Mouse (Mus musculus) liver, postnatal 0 days (tissue): Measurements from ENCODE around the gene Rexo1. TPM values are rescaled to one million over a fixed set of nuclear protein-coding genes. Genes with fewer than 3 reads are reported as not detected.
"Not testable (repeated sequence)": the region's sequence is repeated elsewhere in the genome, so short reads cannot be mapped to it uniquely, and the experiment has no call there.

Source experiments
- ATAC-seq: fragments of 200-750 bp; cut with Nextera tagmentation; 2 replicates; pipeline ENCODE4 v1.8.0; 2017; ENCODE audit warnings: mild to moderate bottlenecking, moderate library complexity
- DNase-seq: peaks from one replicate; pipeline ENCODE4 v3.0.0-alpha.2; 2016
- H3K27ac ChIP-seq: fragments of 300-500 bp; sonication (generic); 2 replicates; pipeline ENCODE4 v1.5.1; 2014; ENCODE audit warnings: antibody characterized with exemption, moderate library complexity, mild to moderate bottlenecking, low read depth
- H3K27me3 ChIP-seq: fragments of 300-500 bp; sonication (generic); 2 replicates; pipeline ENCODE4 v1.6.1; 2014; ENCODE audit warnings: low read length, control low read depth, mixed read lengths; ENCODE audit not compliant: insufficient read depth
- H3K36me3 ChIP-seq: fragments of 300-500 bp; sonication (generic); replicated peaks from 2 replicates; pipeline ENCODE4 v1.6.1; 2014; ENCODE audit warnings: mild to moderate bottlenecking, control low read depth, low read length, moderate library complexity, mixed read lengths; ENCODE audit not compliant: insufficient read depth
- H3K4me1 ChIP-seq: fragments of 300-500 bp; sonication (generic); 2 replicates; pipeline ENCODE4 v1.6.1; 2014; ENCODE audit warnings: antibody characterized with exemption, mild to moderate bottlenecking, control low read depth; ENCODE audit not compliant: insufficient read depth
- H3K4me2 ChIP-seq: fragments of 300-500 bp; sonication (generic); 2 replicates; pipeline ENCODE4 v1.6.1; 2014; ENCODE audit warnings: low read depth, mild to moderate bottlenecking, low read length, moderate library complexity, mixed read lengths
- H3K4me3 ChIP-seq: fragments of 300-500 bp; sonication (generic); 2 replicates; pipeline ENCODE4 v1.5.1; 2014; ENCODE audit warnings: low read depth, low read length
- H3K9ac ChIP-seq: fragments of 300-500 bp; sonication (generic); replicated peaks from 2 replicates; pipeline ENCODE4 v1.6.1; 2014; ENCODE audit warnings: mild to moderate bottlenecking, moderate library complexity
- H3K9me3 ChIP-seq: fragments of 300-500 bp; sonication (generic); 2 replicates; pipeline ENCODE4 v1.6.1; 2016; ENCODE audit warnings: mild to moderate bottlenecking, control low read depth, low read length, mixed read lengths
- CTCF ChIP-seq: sonication (generic); IDR thresholded peaks from 2 replicates; pipeline ENCODE4 v1.5.1; 2016; ENCODE audit warnings: antibody characterized with exemption, low read depth
- EP300 ChIP-seq: IDR thresholded peaks from 2 replicates; pipeline ENCODE4 v1.6.1; 2016; ENCODE audit warnings: antibody characterized with exemption, low read depth, mild to moderate bottlenecking
- WGBS: fragments of 180-500 bp; shearing (Covaris S2); extraction: QIAGEN DNeasy Blood & Tissue Kit; methylation state at CpG from one replicate; pipeline ENCODE4 v1.1.7; 2014; ENCODE audit not compliant: insufficient replicate concordance; 5-methylcytosine and 5-hydroxymethylcytosine counted together
- polyA plus RNA-seq: library from polyadenylated mRNA; unstranded; fragments of >200 nt; fragmentation: Nextera tagmentation; extraction: Ambion mirVana; gene quantifications from 2 replicates; pipeline ENCODE4 v1.2.1, GENCODE M21; 2015

The Rexo1 gene
- polyA plus RNA-seq, 1 experiment from 2014 or later: 8.1 TPM

GRCm38 (mm10) chr10:80606737-80607350, 45.5 kb upstream of the Rexo1 start:
- Histone ChIP-seq H3K4me1 (peaks cover 30% of the 10 kb centered on the region), H3K4me3 (no peak overlapping the region), H3K9ac (no peak overlapping the region), H3K4me2 (no peak overlapping the region), H3K36me3 (peaks cover 31% of the 10 kb centered on the region), H3K27ac (no peak overlapping the region), H3K27me3 (no peaks in the 10 kb centered on the region), H3K9me3 (no peaks in the 10 kb centered on the region)
- no peak for DNase-seq
- no peak for TF ChIP-seq EP300
- TF ChIP-seq CTCF: no peak
- ATAC-seq: no peak
- 96% methylated on average over 34 of the region's 34 CpGs for WGBS

GRCm38 (mm10) chr10:80606306-80606705, 44.9 kb upstream of the Rexo1 start:
- ATAC-seq (no peak), DNase-seq (no peak)
- H3K4me1 ChIP-seq: peaks cover 34% of the 10 kb centered on the region
- H3K4me2 ChIP-seq: no peak overlapping the region
- no peak overlapping the region for H3K9ac ChIP-seq
- WGBS: 88% methylated on average over 23 of the region's 23 CpGs
- H3K27me3 ChIP-seq: no peaks in the 10 kb centered on the region
- H3K9me3 ChIP-seq: no peaks in the 10 kb centered on the region
- no peak overlapping the region for H3K27ac ChIP-seq
- no peak overlapping the region for H3K4me3 ChIP-seq
- H3K36me3 ChIP-seq: peaks cover 31% of the 10 kb centered on the region
- TF ChIP-seq EP300 (no peak), CTCF (no peak)

GRCm38 (mm10) chr10:80605721-80606120, 44.4 kb upstream of the Rexo1 start, which contains the start of gene Gm49322:
Gm49322 (plus strand) TSS chr10:80606021.
- WGBS: 68% methylated on average over 2 of the region's 4 CpGs
- DNase-seq, H3K4me3 ChIP-seq, H3K4me2 ChIP-seq, H3K9ac ChIP-seq, H3K27me3 ChIP-seq, ATAC-seq, H3K9me3 ChIP-seq: not testable (repeated sequence)
- Histone ChIP-seq H3K36me3 (peaks cover 31% of the 10 kb centered on the region), H3K4me1 (peaks cover 32% of the 10 kb centered on the region), H3K27ac (peak within 1 kb of the TSS; percentile 59; the same call in 1 of the 2 replicates)

GRCm38 (mm10) chr10:80604988-80605387, 43.6 kb upstream of the Rexo1 start:
- no peak for ATAC-seq
- WGBS: 88% methylated on average over 2 of the region's 2 CpGs
- Histone ChIP-seq H3K9ac (no peak overlapping the region; the same call in 1 of the 2 replicates), H3K9me3 (no peaks in the 10 kb centered on the region), H3K4me2 (no peak overlapping the region), H3K27me3 (no peaks in the 10 kb centered on the region), H3K27ac (peak overlapping the region; percentile 59; the same call in 1 of the 2 replicates), H3K4me1 (peaks cover 30% of the 10 kb centered on the region), H3K36me3 (peaks cover 31% of the 10 kb centered on the region), H3K4me3 (no peak overlapping the region)
- DNase-seq: no peak
- TF ChIP-seq CTCF: no peak
- no peak for TF ChIP-seq EP300

- whole genome bisulfite sequencing: 56% methylated on average over 7 of the region's 7 CpGs
- H3K27ac ChIP-seq: peak overlapping the region; percentile 92
- H3K27me3 ChIP-seq: no peaks in the 10 kb centered on the region
- H3K36me3 ChIP-seq: peaks cover 29% of the 10 kb centered on the region
- DNase-seq (peak; percentile 80), ATAC-seq (peak; percentile 40)
- no peak for TF ChIP-seq EP300
- TF ChIP-seq CTCF: 0 out of 2 replicates have a peak, but pooled peaks have one; percentile 11
- peak overlapping the region; percentile 87 for H3K4me3 ChIP-seq
- peak overlapping the region; percentile 84 for H3K4me2 ChIP-seq
- H3K4me1 ChIP-seq: peaks cover 35% of the 10 kb centered on the region
- no peaks in the 10 kb centered on the region for H3K9me3 ChIP-seq
- H3K9ac ChIP-seq: peak overlapping the region; percentile 65
These were observed 42.7 kb upstream of the Rexo1 start for GRCm38 (mm10) chr10:80604001-80604509.

- Histone ChIP-seq H3K9me3 (no peaks in the 10 kb centered on the region), H3K4me1 (peaks cover 38% of the 10 kb centered on the region), H3K4me2 (peak overlapping the region; percentile 84), H3K27me3 (no peaks in the 10 kb centered on the region), H3K27ac (peak overlapping the region; percentile 92), H3K9ac (peak overlapping the region; percentile 65), H3K36me3 (peaks cover 22% of the 10 kb centered on the region), H3K4me3 (peak overlapping the region; percentile 87)
- DNase-seq: no peak
- ATAC-seq: no peak; the same call in 1 of the 2 replicates
- no peak for TF ChIP-seq CTCF
- TF ChIP-seq EP300: no peak
- WGBS: 16% methylated on average over 7 of the region's 7 CpGs
These were observed 42.0 kb upstream of the Rexo1 start for GRCm38 (mm10) chr10:80603364-80603763.
